Mouse (Mus musculus) kidney, postnatal 25 days (tissue): ENCODE measurements around the gene Plg.

Experiments used
- DNase-seq, 2 experiments: peaks; one replicate each; pipeline ENCODE4 v3.0.0; 2021; ENCODE audit warnings: mixed read lengths in 2 of 2

The Plg gene

DNA sequence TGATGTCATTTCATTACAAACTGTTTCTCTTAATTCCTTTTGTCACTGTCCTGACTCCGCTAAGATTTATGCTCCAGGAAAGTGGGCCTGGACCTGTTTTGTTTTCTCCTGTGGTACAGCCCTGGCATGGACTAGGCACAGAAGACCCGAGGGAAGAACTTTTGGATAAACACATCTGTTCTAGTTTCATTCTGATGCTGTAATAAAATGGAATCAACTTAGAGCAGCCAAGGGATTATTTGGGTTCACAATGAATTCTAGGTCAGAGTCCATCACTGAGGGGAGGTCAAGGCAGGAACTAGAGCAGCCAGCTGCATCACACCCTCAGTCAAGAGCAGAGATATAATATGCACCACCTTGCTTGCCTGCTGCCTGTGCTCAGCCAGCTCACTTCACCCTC lies 9.4 kb downstream of the Plg start:
- DNase-seq, result no peak

GRCm38 (mm10) chr17:12388239-12388638 lies 9.8 kb downstream of the Plg start:
- peak; percentile 59 to 65 for DNase-seq

DNA sequence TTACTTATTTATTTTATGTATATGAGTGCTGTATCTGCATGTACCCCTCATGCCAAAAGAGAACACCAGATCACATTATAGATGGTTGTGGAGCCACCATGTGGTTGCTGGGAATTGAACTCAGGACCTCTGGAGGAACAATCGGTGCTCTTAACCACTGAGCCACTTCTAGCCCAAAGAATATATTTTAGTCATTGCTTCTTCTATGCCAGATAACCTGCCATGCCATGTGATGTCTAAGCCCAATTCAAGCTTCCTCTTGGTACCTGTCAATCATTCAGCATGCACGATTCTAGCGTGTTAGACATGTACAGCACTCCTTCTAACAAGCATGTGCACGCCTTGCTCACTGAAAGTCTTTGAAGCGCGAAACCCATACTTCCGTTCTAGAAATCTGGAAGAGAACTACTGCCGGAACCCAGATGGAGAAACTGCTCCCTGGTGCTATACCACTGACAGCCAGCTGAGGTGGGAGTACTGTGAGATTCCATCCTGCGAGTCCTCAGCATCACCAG lies 17.8 kb downstream of the Plg start:
- DNase-seq, result no peak

GRCm38 (mm10) chr17:12403420-12403819 lies 25.0 kb downstream of the Plg start:
- DNase-seq, result no peak

DNA sequence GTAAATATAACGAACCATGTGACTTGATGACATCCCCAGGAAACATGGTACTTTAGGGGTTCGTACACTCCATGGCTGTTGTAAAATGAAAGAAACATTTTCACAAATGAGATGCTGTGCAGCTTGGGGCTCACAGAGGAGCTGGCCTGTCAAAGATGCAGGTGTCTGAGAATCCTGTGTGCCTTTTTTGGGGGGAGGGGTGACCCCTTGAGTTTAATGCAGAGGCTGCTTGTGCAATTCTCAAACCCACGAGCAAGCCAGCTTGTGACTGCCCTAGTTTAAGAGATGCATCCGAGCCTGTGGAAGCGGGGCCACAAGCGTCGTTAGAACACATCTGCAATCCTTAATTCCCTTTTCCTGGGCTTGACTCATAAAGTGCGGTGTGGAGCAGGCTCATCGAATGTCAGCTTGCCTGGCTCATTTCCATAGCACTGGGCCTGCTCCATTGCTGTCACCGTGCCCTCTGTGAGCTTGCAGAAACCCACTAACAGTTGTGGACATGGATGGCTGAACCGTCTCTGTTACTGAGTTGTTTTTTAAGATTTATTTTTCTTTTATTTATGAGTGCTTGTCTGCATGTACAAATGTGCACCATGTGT lies 31.0 kb downstream of the Plg start:
- no peak for DNase-seq

GRCm38 (mm10) chr17:12412181-12412890 lies 33.9 kb downstream of the Plg start:
- DNase-seq, result peak; percentile 39 to 64

GRCm38 (mm10) chr17:12412891-12413237 lies 34.5 kb downstream of the Plg start:
- DNase-seq, result no peak

DNA sequence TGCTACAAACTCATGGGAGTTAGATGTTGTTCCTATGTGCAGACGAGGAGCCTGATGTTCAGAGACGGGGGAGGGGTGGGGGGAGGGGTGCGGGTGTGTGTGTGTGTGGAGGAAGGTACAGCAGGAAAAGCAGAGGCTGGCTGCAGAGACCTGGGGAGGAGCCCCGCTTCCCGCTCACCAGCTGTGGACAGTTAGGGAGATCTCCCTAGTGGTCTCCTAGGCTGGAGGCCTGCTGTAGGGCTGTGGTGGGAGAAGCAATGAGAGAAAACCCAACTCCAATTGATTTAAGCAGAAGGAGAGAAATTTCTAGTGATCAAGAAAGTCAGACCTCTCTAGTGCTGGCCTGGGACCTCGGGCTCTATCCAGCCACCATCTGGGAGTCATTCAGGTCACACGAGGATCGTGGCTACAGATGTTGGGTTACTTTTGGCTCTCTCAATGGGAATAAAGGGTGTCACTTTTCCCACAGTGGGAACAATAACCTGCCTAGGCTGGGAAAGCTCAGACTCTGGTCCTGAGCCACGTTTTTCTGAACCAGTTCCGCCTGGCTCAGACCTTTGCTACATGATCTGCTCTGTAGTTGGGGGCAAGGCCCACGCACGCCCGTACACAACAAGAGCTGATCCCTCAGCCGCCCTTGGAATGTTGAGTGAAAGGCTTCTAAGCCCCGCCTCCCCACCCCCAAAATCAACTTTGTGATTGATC lies 36.8 kb downstream of the Plg start:
- DNase-seq, result no peak

DNA sequence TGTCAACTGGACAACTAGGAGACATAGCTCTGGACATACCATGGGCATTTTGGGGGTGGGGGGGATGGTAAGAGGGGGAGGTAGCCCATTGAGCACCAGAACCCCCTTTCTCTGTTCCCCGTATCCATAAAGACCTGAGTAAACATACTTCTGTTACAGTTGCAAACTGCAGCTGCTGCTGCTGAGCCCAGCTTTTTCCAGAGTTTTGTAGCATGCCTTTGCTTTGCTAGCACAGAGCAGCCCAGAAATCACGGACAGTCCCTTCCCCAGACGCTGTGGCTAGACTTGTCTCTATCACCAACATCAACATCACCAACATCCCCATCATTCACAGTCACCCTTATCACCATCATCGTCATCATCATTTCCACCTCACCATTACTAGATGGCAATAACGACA lies 37.3 kb downstream of the Plg start:
- DNase-seq, result no peak

GRCm38 (mm10) chr17:12416250-12416895 lies 38.0 kb downstream of the Plg start:
- peak; percentile 77 to 89 for DNase-seq

- no peak for DNase-seq
Measured at GRCm38 (mm10) chr17:12419491-12420079, 41.2 kb downstream of the Plg start.

- no peak for DNase-seq
Measured at GRCm38 (mm10) chr17:12420886-12421574, 42.6 kb downstream of the Plg start.

GRCm38 (mm10) chr17:12422143-12422542 lies 43.7 kb downstream of the Plg start:
- DNase-seq, result no peak

GRCm38 (mm10) chr17:12427156-12427555 lies 48.7 kb downstream of the Plg start:
- DNase-seq, result no peak

- no peak for DNase-seq
Measured at GRCm38 (mm10) chr17:12428369-12428768, 50.0 kb downstream of the Plg start.

DNA sequence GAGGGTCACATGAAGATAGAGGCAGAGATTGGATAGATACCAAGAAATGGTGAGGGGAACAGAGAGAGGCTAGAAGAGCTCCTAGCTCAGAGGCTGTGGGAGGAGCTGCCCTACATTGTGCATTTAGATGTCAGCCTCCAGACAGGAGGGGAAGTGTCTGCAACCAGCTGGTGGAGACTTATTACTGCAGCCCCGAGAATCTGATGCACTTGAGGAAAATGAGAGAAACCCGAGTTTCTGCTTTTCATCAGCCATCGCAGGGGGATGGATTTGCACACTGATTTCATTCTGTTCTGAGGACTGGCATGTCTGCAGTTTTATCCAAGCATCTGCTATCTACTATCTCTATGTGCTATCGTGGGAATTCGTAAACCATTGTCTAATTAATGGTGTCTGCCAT lies 53.3 kb downstream of the Plg start:
- no peak for DNase-seq

GRCm38 (mm10) chr17:12437771-12438170 lies 59.4 kb downstream of the Plg start:
- DNase-seq, result no peak

DNA sequence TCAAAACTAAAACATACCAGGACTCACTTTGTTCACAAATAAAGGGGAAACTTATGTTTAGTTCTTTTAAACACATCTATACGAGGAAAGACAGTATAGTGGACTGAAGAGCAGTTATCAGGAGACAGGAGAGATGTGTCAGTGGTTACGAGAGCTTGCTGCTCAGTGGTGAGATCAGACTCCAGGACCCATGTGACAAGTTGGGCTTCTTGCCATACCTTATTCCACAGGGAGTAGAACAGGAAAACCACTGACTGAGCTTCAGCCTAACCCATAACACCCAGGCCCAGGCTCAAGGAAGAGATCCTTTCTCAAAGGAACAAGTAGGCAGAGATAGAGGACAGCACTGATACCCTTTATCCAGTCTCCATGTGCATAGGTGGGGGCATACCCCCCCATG lies 66.2 kb downstream of the Plg start:
- DNase-seq, result peak in 1 of 2 experiments; percentile 44

DNA sequence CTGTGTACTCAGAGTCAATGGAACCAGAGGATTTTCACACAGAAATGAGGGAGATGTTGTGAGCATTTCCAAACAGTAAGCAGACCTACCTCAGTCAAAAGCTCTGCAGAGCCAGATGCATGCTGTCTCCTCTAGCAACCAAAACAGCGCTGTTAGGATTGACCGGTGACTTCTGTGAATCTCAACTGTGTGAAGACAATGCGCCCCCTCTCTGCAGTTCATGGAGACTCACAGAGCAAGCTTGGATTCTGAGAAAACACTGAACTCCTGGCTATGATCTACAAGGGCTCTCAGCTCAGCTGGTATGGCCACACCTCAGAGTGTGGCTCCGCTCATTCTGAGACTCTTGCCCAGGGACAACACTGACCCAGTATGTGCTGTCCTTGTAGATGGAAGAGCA lies 72.8 kb downstream of the Plg start:
- no peak for DNase-seq

DNA sequence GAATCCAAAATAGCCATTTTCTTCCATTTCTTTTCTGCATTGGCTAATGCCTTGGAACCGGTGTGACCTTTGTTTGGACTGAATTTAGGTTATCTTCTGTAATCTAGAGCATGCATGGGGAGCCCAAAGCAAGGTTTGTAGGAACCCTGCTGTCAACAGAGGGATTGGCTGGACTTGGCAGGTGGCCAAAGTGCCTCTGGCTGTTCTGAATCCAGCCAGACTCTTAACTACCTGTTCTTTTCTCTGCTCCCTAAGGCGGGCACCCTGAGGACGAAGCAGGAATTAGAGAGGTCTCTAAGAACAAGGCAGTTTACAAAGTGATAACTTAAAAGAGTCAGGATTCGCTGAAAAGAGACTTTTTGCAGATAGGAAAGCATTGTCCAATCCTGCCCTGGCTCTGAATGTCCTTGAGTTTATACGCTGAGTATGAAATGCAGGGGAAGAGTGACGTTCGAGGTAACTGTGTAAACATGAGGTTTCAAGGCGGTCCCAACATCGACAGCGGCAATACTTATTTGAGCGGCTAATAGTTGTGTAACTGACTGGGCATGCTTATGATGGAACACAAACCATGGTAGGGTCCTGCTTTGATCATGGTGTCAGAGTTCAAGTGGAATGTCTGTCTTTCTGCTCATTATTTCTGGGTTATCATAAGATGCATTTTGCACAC lies 74.6 kb downstream of the Plg start:
- peak; percentile 14 to 46 for DNase-seq

GRCm38 (mm10) chr17:12453691-12454090 lies 75.3 kb downstream of the Plg start:
- no peak for DNase-seq
